Mouse (Mus musculus) thymus, adult 2 months (tissue): ENCODE data around the gene Aff1. TPM values are rescaled to one million over a fixed set of nuclear protein-coding genes. Genes with fewer than 3 reads are reported as not detected.

ENCODE experiments used
- DNase-seq: peaks from one replicate; pipeline ENCODE4 v3.0.0; 2021
- H3K27ac ChIP-seq: fragments of 200-500 bp; 2 replicates; pipeline ENCODE4 v1.5.1; 2012; ENCODE audit warnings: low read length, control low read depth; ENCODE audit not compliant: control insufficient read depth, insufficient read depth
- H3K27me3 ChIP-seq: fragments of 200-500 bp; 2 replicates; pipeline ENCODE4 v1.6.1; 2012; ENCODE audit warnings: mild to moderate bottlenecking, low read length, moderate library complexity, mixed read lengths; ENCODE audit not compliant: control insufficient read depth, insufficient read depth
- H3K36me3 ChIP-seq: fragments of 200-500 bp; 2 replicates; pipeline ENCODE4 v1.6.1; 2012; ENCODE audit warnings: mild to moderate bottlenecking, low read length, moderate library complexity; ENCODE audit not compliant: control insufficient read depth, insufficient read depth
- H3K4me1 ChIP-seq: fragments of 200-500 bp; replicated peaks from 2 replicates; pipeline ENCODE4 v1.6.1; 2012; ENCODE audit warnings: low read length; ENCODE audit not compliant: control insufficient read depth, insufficient read depth
- H3K4me3 ChIP-seq: fragments of 200-500 bp; 2 replicates; pipeline ENCODE4 v1.5.1; 2012; ENCODE audit warnings: mild to moderate bottlenecking, low read length, control low read depth, moderate library complexity; ENCODE audit not compliant: control insufficient read depth, insufficient read depth
- CTCF ChIP-seq: fragments of 200-500 bp; IDR thresholded peaks from 2 replicates; pipeline ENCODE4 v1.5.1; 2012; ENCODE audit warnings: mild to moderate bottlenecking, control low read depth, low read length, moderate library complexity, borderline replicate concordance; ENCODE audit not compliant: control insufficient read depth, poor library complexity, insufficient read depth; ENCODE audit errors: extremely low read depth
- POLR2A ChIP-seq: fragments of 200-500 bp; IDR thresholded peaks from 2 replicates; pipeline ENCODE4 v1.6.1; 2012; ENCODE audit warnings: mild to moderate bottlenecking, low read length, control low read depth, moderate library complexity; ENCODE audit not compliant: control insufficient read depth, poor library complexity, insufficient read depth; ENCODE audit errors: extremely low read depth
- WGBS: fragments of 180-500 bp; shearing (Covaris S2); methylation state at CpG from one replicate; pipeline ENCODE4 v1.1.7; 2018; 5-methylcytosine and 5-hydroxymethylcytosine counted together
- polyA plus RNA-seq: library from polyadenylated mRNA; depleted of rRNA; stranded (reverse); fragments of >200 nt; gene quantifications from 2 replicates; pipeline ENCODE4 v1.2.3, GENCODE M21; 2012

Gene Aff1
- polyA plus RNA-seq, 1 experiment: 49.1 TPM

GRCm38 (mm10) chr5:103773100-103773552 lies 81.0 kb downstream of the Aff1 start:
- Histone ChIP-seq H3K36me3 (no peaks in the 10 kb centered on the region; the same call in 1 of the 2 replicates), H3K27me3 (no peaks in the 10 kb centered on the region), H3K27ac (no peak overlapping the region), H3K4me3 (no peak overlapping the region), H3K4me1 (peaks cover 16% of the 10 kb centered on the region)
- no peak for DNase-seq
- no peak for TF ChIP-seq CTCF
- no peak for TF ChIP-seq POLR2A
- 83% methylated on average over 5 of the region's 5 CpGs for WGBS

- 78% methylated on average over 11 of the region's 11 CpGs for WGBS
- TF ChIP-seq CTCF: no peak
- no peak for TF ChIP-seq POLR2A
- no peak overlapping the region for H3K4me3 ChIP-seq
- no peaks in the 10 kb centered on the region for H3K27me3 ChIP-seq
- no peak overlapping the region for H3K27ac ChIP-seq
- no peaks in the 10 kb centered on the region for H3K36me3 ChIP-seq
- peaks cover 27% of the 10 kb centered on the region for H3K4me1 ChIP-seq
- DNase-seq: no peak
Observed at GRCm38 (mm10) chr5:103774703-103775333, 82.6 kb downstream of the Aff1 start.

- Histone ChIP-seq H3K4me1 (peaks cover 32% of the 10 kb centered on the region), H3K36me3 (no peaks in the 10 kb centered on the region)
Observed at GRCm38 (mm10) chr5:103775429-103775828, 83.3 kb downstream of the Aff1 start.

GRCm38 (mm10) chr5:103776842-103777241 lies 84.7 kb downstream of the Aff1 start:
- H3K4me3 ChIP-seq: no peak overlapping the region
- peaks cover 38% of the 10 kb centered on the region for H3K4me1 ChIP-seq
- 91% methylated on average over 4 of the region's 4 CpGs for WGBS
- H3K27me3 ChIP-seq: no peaks in the 10 kb centered on the region
- DNase-seq: no peak
- no peak for TF ChIP-seq POLR2A
- TF ChIP-seq CTCF: no peak
- no peaks in the 10 kb centered on the region for H3K36me3 ChIP-seq
- no peak overlapping the region for H3K27ac ChIP-seq

More at GRCm38 (mm10) chr5:103775429-103775828, 83.3 kb downstream of the Aff1 start:
- WGBS: 92% methylated on average over 13 of the region's 13 CpGs
- DNase-seq: no peak
- H3K27me3 ChIP-seq: no peaks in the 10 kb centered on the region
- no peak overlapping the region for H3K4me3 ChIP-seq
- TF ChIP-seq CTCF (no peak), POLR2A (no peak)
- no peak overlapping the region for H3K27ac ChIP-seq

GRCm38 (mm10) chr5:103777446-103777845 lies 85.3 kb downstream of the Aff1 start:
- Histone ChIP-seq H3K27me3 (no peaks in the 10 kb centered on the region), H3K36me3 (no peaks in the 10 kb centered on the region), H3K27ac (no peak overlapping the region), H3K4me1 (peaks cover 38% of the 10 kb centered on the region), H3K4me3 (no peak overlapping the region)
- WGBS: 85% methylated on average over 4 of the region's 4 CpGs
- TF ChIP-seq CTCF (no peak), POLR2A (no peak)
- DNase-seq: no peak

- no peak for DNase-seq
- H3K36me3 ChIP-seq: peaks cover 5% of the 10 kb centered on the region
- no peaks in the 10 kb centered on the region for H3K27me3 ChIP-seq
- 61% methylated on average over 17 of the region's 17 CpGs for WGBS
- H3K4me1 ChIP-seq: peaks cover 34% of the 10 kb centered on the region
- H3K27ac ChIP-seq: no peak overlapping the region
- H3K4me3 ChIP-seq: no peak overlapping the region
- TF ChIP-seq CTCF: no peak
- TF ChIP-seq POLR2A: no peak
Observed at GRCm38 (mm10) chr5:103778314-103779117, 86.3 kb downstream of the Aff1 start.
